Mouse (Mus musculus): ENCODE results near the gene Arhgap25. TPM values are rescaled to one million over a fixed set of nuclear protein-coding genes. Genes with fewer than 3 reads are reported as not detected.
"Not testable (repeated sequence)": the region's sequence is repeated elsewhere in the genome, so short reads cannot be mapped to it uniquely, and the experiment has no call there.

Gene Arhgap25
- polyA plus RNA-seq, 1 experiment from 2014 or later, result 6.4 TPM

GRCm38 (mm10) chr6:87479291-87479999, 53.6 kb downstream of the Arhgap25 start:
- Histone ChIP-seq H3K4me1 (ENCODE audit: control insufficient read depth, insufficient read depth, low read length) (peaks cover 4% of the 10 kb centered on the region; the same call in 1 of the 2 replicates), H3K4me3 (replicated peaks; ENCODE audit: low read length) (no peak overlapping the region), H3K27ac (ENCODE audit: low read length) (peak overlapping the region; percentile 53; the same call in 1 of the 2 replicates), H3K36me3 (ENCODE audit: control insufficient read depth, insufficient read depth, low read length) (no peaks in the 10 kb centered on the region), H3K27me3 (ENCODE audit: control insufficient read depth, insufficient read depth, low read length) (no peaks in the 10 kb centered on the region), H3K4me2 (ENCODE audit: low read depth, low read length) (0 out of 2 replicates have a peak overlapping the region, but pooled peaks have one; percentile 12), H3K9me3 (replicated peaks; ENCODE audit: control insufficient read depth, low read length) (no peaks in the 10 kb centered on the region), H3K9ac (ENCODE audit: low read length) (no peak overlapping the region)
- 0 out of 2 replicates have a peak, but pooled peaks have one; percentile 44 for ATAC-seq (ENCODE audit: insufficient read depth, low FRiP score)
- 35% methylated on average over 5 of the region's 5 CpGs for WGBS

- Histone ChIP-seq H3K36me3 (ENCODE audit: control insufficient read depth, insufficient read depth, low read length) (no peaks in the 10 kb centered on the region), H3K9ac (ENCODE audit: low read length) (no peak overlapping the region), H3K4me3 (replicated peaks; ENCODE audit: low read length) (no peak overlapping the region), H3K4me2 (ENCODE audit: low read depth, low read length) (no peak overlapping the region), H3K4me1 (ENCODE audit: control insufficient read depth, insufficient read depth, low read length) (peaks cover 4% of the 10 kb centered on the region; the same call in 1 of the 2 replicates), H3K27ac (ENCODE audit: low read length) (no peak overlapping the region), H3K27me3 (ENCODE audit: control insufficient read depth, insufficient read depth, low read length) (no peaks in the 10 kb centered on the region), H3K9me3 (replicated peaks; ENCODE audit: control insufficient read depth, low read length) (no peaks in the 10 kb centered on the region)
- no peak for ATAC-seq (ENCODE audit: insufficient read depth, low FRiP score)
- WGBS, result 48% methylated on average over 4 of the region's 4 CpGs
These were observed 54.2 kb downstream of the Arhgap25 start for GRCm38 (mm10) chr6:87478847-87479246.

GRCm38 (mm10) chr6:87475223-87475622, 57.8 kb downstream of the Arhgap25 start:
- ATAC-seq (ENCODE audit: insufficient read depth, low FRiP score), result no peak
- H3K36me3 ChIP-seq (ENCODE audit: control insufficient read depth, insufficient read depth, low read length), result no peaks in the 10 kb centered on the region

GRCm38 (mm10) chr6:87470098-87470497, 63.0 kb downstream of the Arhgap25 start:
- WGBS, result 90% methylated on average over 12 of the region's 12 CpGs
- ATAC-seq (ENCODE audit: insufficient read depth, low FRiP score); H3K4me1 ChIP-seq (ENCODE audit: control insufficient read depth, insufficient read depth, low read length): not testable (repeated sequence)

More at GRCm38 (mm10) chr6:87475223-87475622, 57.8 kb downstream of the Arhgap25 start:
- H3K9ac ChIP-seq (ENCODE audit: low read length), result no peak overlapping the region
- no peak overlapping the region for H3K27ac ChIP-seq (ENCODE audit: low read length)
- H3K4me2 ChIP-seq (ENCODE audit: low read depth, low read length), result no peak overlapping the region
- no peak overlapping the region for H3K4me3 ChIP-seq (replicated peaks; ENCODE audit: low read length)
- H3K4me1 ChIP-seq (ENCODE audit: control insufficient read depth, insufficient read depth, low read length), result peaks cover 4% of the 10 kb centered on the region; the same call in 1 of the 2 replicates
- no peaks in the 10 kb centered on the region for H3K9me3 ChIP-seq (replicated peaks; ENCODE audit: control insufficient read depth, low read length)
- 86% methylated on average over 5 of the region's 5 CpGs for WGBS
- no peaks in the 10 kb centered on the region for H3K27me3 ChIP-seq (ENCODE audit: control insufficient read depth, insufficient read depth, low read length)

GRCm38 (mm10) chr6:87468372-87468771, 64.7 kb downstream of the Arhgap25 start:
- Histone ChIP-seq H3K9ac (ENCODE audit: low read length) (no peak overlapping the region), H3K27ac (ENCODE audit: low read length) (no peak overlapping the region), H3K9me3 (replicated peaks; ENCODE audit: control insufficient read depth, low read length) (no peaks in the 10 kb centered on the region), H3K36me3 (ENCODE audit: control insufficient read depth, insufficient read depth, low read length) (no peaks in the 10 kb centered on the region), H3K27me3 (ENCODE audit: control insufficient read depth, insufficient read depth, low read length) (no peaks in the 10 kb centered on the region), H3K4me2 (ENCODE audit: low read depth, low read length) (no peak overlapping the region), H3K4me1 (ENCODE audit: control insufficient read depth, insufficient read depth, low read length) (peaks cover 4% of the 10 kb centered on the region; the same call in 1 of the 2 replicates), H3K4me3 (replicated peaks; ENCODE audit: low read length) (no peak overlapping the region)
- ATAC-seq (ENCODE audit: insufficient read depth, low FRiP score), result no peak
- 64% methylated on average over 10 of the region's 10 CpGs for WGBS

More at GRCm38 (mm10) chr6:87470098-87470497, 63.0 kb downstream of the Arhgap25 start:
- not testable (repeated sequence) for H3K4me2 ChIP-seq (ENCODE audit: low read depth, low read length); H3K36me3 ChIP-seq (ENCODE audit: control insufficient read depth, insufficient read depth, low read length); H3K4me3 ChIP-seq (replicated peaks; ENCODE audit: low read length); H3K9ac ChIP-seq (ENCODE audit: low read length); H3K9me3 ChIP-seq (replicated peaks; ENCODE audit: control insufficient read depth, low read length); H3K27ac ChIP-seq (ENCODE audit: low read length); H3K27me3 ChIP-seq (ENCODE audit: control insufficient read depth, insufficient read depth, low read length)

- 94% methylated on average over 1 of the region's 1 CpGs for WGBS
These were observed 65.7 kb downstream of the Arhgap25 start for GRCm38 (mm10) chr6:87467373-87467772.

GRCm38 (mm10) chr6:87466221-87466620, 66.8 kb downstream of the Arhgap25 start:
- WGBS, result 14% methylated on average over 12 of the region's 12 CpGs
- ATAC-seq (ENCODE audit: insufficient read depth, low FRiP score), result no peak

More at GRCm38 (mm10) chr6:87467373-87467772, 65.7 kb downstream of the Arhgap25 start:
- H3K4me3 ChIP-seq (replicated peaks; ENCODE audit: low read length), result no peak overlapping the region
- H3K9ac ChIP-seq (ENCODE audit: low read length), result no peak overlapping the region
- no peaks in the 10 kb centered on the region for H3K9me3 ChIP-seq (replicated peaks; ENCODE audit: control insufficient read depth, low read length)
- no peak for ATAC-seq (ENCODE audit: insufficient read depth, low FRiP score)
- peaks cover 4% of the 10 kb centered on the region; the same call in 1 of the 2 replicates for H3K4me1 ChIP-seq (ENCODE audit: control insufficient read depth, insufficient read depth, low read length)
- H3K4me2 ChIP-seq (ENCODE audit: low read depth, low read length), result no peak overlapping the region
- no peaks in the 10 kb centered on the region for H3K36me3 ChIP-seq (ENCODE audit: control insufficient read depth, insufficient read depth, low read length)
- no peaks in the 10 kb centered on the region for H3K27me3 ChIP-seq (ENCODE audit: control insufficient read depth, insufficient read depth, low read length)
- H3K27ac ChIP-seq (ENCODE audit: low read length), result no peak overlapping the region

GRCm38 (mm10) chr6:87455507-87455906, 77.6 kb downstream of the Arhgap25 start:
- Histone ChIP-seq H3K4me1 (ENCODE audit: control insufficient read depth, insufficient read depth, low read length) (no peaks in the 10 kb centered on the region), H3K4me3 (replicated peaks; ENCODE audit: low read length) (no peak overlapping the region), H3K9ac (ENCODE audit: low read length) (no peak overlapping the region), H3K9me3 (replicated peaks; ENCODE audit: control insufficient read depth, low read length) (no peaks in the 10 kb centered on the region), H3K4me2 (ENCODE audit: low read depth, low read length) (no peak overlapping the region), H3K27ac (ENCODE audit: low read length) (no peak overlapping the region), H3K36me3 (ENCODE audit: control insufficient read depth, insufficient read depth, low read length) (no peaks in the 10 kb centered on the region), H3K27me3 (ENCODE audit: control insufficient read depth, insufficient read depth, low read length) (no peaks in the 10 kb centered on the region)
- WGBS, result 36% methylated on average over 6 of the region's 6 CpGs
- ATAC-seq (ENCODE audit: insufficient read depth, low FRiP score), result no peak

More at GRCm38 (mm10) chr6:87466221-87466620, 66.8 kb downstream of the Arhgap25 start:
- no peak overlapping the region for H3K27ac ChIP-seq (ENCODE audit: low read length)
- H3K4me1 ChIP-seq (ENCODE audit: control insufficient read depth, insufficient read depth, low read length), result peaks cover 4% of the 10 kb centered on the region; the same call in 1 of the 2 replicates
- H3K9me3 ChIP-seq (replicated peaks; ENCODE audit: control insufficient read depth, low read length), result no peaks in the 10 kb centered on the region
- H3K9ac ChIP-seq (ENCODE audit: low read length), result 0 out of 2 replicates have a peak overlapping the region, but pooled peaks have one; percentile 26
- no peaks in the 10 kb centered on the region for H3K36me3 ChIP-seq (ENCODE audit: control insufficient read depth, insufficient read depth, low read length)
- H3K4me3 ChIP-seq (replicated peaks; ENCODE audit: low read length), result 0 out of 2 replicates have a peak overlapping the region, but pooled peaks have one; percentile 9
- H3K27me3 ChIP-seq (ENCODE audit: control insufficient read depth, insufficient read depth, low read length), result no peaks in the 10 kb centered on the region
- 0 out of 2 replicates have a peak overlapping the region, but pooled peaks have one; percentile 26 for H3K4me2 ChIP-seq (ENCODE audit: low read depth, low read length)

- ATAC-seq (ENCODE audit: insufficient read depth, low FRiP score), result no peak
- 55% methylated on average over 3 of the region's 3 CpGs for WGBS
- H3K4me1 ChIP-seq (ENCODE audit: control insufficient read depth, insufficient read depth, low read length), result no peaks in the 10 kb centered on the region
- H3K36me3 ChIP-seq (ENCODE audit: control insufficient read depth, insufficient read depth, low read length), result no peaks in the 10 kb centered on the region
- no peaks in the 10 kb centered on the region for H3K9me3 ChIP-seq (replicated peaks; ENCODE audit: control insufficient read depth, low read length)
- H3K27me3 ChIP-seq (ENCODE audit: control insufficient read depth, insufficient read depth, low read length), result no peaks in the 10 kb centered on the region
- H3K4me3 ChIP-seq (replicated peaks; ENCODE audit: low read length), result no peak overlapping the region
- H3K9ac ChIP-seq (ENCODE audit: low read length), result no peak overlapping the region
- no peak overlapping the region for H3K27ac ChIP-seq (ENCODE audit: low read length)
- no peak overlapping the region for H3K4me2 ChIP-seq (ENCODE audit: low read depth, low read length)
These were observed 81.3 kb downstream of the Arhgap25 start for GRCm38 (mm10) chr6:87451771-87452170.

All from stomach, embryonic 16.5 days (tissue).